Mouse (Mus musculus) thymus, postnatal 14 days (tissue): ENCODE measurements at regions not wholly inside any gene's neighbourhood (a gene's known extent, or its start where the extent isn't known, plus 50 kb on each side); places are given as distances from the start of the nearest gene placed in this dataset.
A peak's percentile ranks its signal among the peaks of the same experiment; 100 is the strongest.

Experiments
- DNase-seq: peaks from one replicate; pipeline ENCODE4 v3.0.0; 2021

- no peak for DNase-seq
Observed at GRCm38 (mm10) chr15:56979353-56979752, 498.1 kb downstream of the Slc22a22 start.

GRCm38 (mm10) chr15:56975446-56976433 lies 501.7 kb downstream of the Slc22a22 start:
- DNase-seq: no peak

- DNase-seq: no peak
Observed at GRCm38 (mm10) chr15:56970140-56970539, 507.3 kb downstream of the Slc22a22 start.

GRCm38 (mm10) chr15:56956356-56956755 lies 521.1 kb downstream of the Slc22a22 start:
- no peak for DNase-seq

- DNase-seq: no peak
Observed at GRCm38 (mm10) chr15:56952176-56952575, 525.2 kb downstream of the Slc22a22 start.

- no peak for DNase-seq
Observed at GRCm38 (mm10) chr15:56950824-56951223, 526.6 kb downstream of the Slc22a22 start.

GRCm38 (mm10) chr15:56940891-56941290 lies 536.5 kb downstream of the Slc22a22 start:
- DNase-seq: no peak

- DNase-seq: no peak
Observed at GRCm38 (mm10) chr15:56896553-56896952, 580.9 kb downstream of the Slc22a22 start.

- DNase-seq: no peak
Observed at GRCm38 (mm10) chr15:56881501-56881900, 595.9 kb downstream of the Slc22a22 start.

GRCm38 (mm10) chr15:56865879-56866278 lies 611.5 kb downstream of the Slc22a22 start:
- DNase-seq: no peak

GRCm38 (mm10) chr15:56865035-56865804 lies 612.2 kb downstream of the Slc22a22 start:
- DNase-seq: no peak

GRCm38 (mm10) chr15:56858627-56859334 lies 618.6 kb downstream of the Slc22a22 start:
- DNase-seq: no peak

GRCm38 (mm10) chr15:56858134-56858533 lies 619.3 kb downstream of the Slc22a22 start:
- no peak for DNase-seq

GRCm38 (mm10) chr15:56856057-56856456 lies 621.4 kb downstream of the Slc22a22 start:
- peak; percentile 3 for DNase-seq

GRCm38 (mm10) chr15:56853106-56853505 lies 624.3 kb downstream of the Slc22a22 start:
- no peak for DNase-seq

GRCm38 (mm10) chr15:56847469-56848128 lies 629.8 kb downstream of the Slc22a22 start:
- DNase-seq: no peak

- DNase-seq: no peak
Observed at GRCm38 (mm10) chr15:56844574-56844973, 632.9 kb downstream of the Slc22a22 start.

- no peak for DNase-seq
Observed at GRCm38 (mm10) chr15:56841516-56841915, 635.9 kb downstream of the Slc22a22 start.

GRCm38 (mm10) chr15:56837292-56837691 lies 640.1 kb downstream of the Slc22a22 start:
- no peak for DNase-seq

GRCm38 (mm10) chr15:56834621-56835020 lies 642.8 kb downstream of the Slc22a22 start:
- no peak for DNase-seq

GRCm38 (mm10) chr15:56832666-56833065 lies 644.8 kb downstream of the Slc22a22 start:
- no peak for DNase-seq

- no peak for DNase-seq
Observed at GRCm38 (mm10) chr15:56820977-56821579, 656.3 kb downstream of the Slc22a22 start.
